Mouse (Mus musculus) naive thymus-derived CD4-positive, alpha-beta T cell, adult 2 months (primary cell): ENCODE results near the gene Chsy1.

ENCODE experiments used
- DNase-seq: peaks from one replicate; pipeline ENCODE4 v3.0.0-alpha.2; 2011; ENCODE audit warnings: low read depth

Chsy1 gene

GRCm38 (mm10) chr7:66214477-66214876 is 105.2 kb downstream of the Chsy1 start:
- no peak for DNase-seq

DNA sequence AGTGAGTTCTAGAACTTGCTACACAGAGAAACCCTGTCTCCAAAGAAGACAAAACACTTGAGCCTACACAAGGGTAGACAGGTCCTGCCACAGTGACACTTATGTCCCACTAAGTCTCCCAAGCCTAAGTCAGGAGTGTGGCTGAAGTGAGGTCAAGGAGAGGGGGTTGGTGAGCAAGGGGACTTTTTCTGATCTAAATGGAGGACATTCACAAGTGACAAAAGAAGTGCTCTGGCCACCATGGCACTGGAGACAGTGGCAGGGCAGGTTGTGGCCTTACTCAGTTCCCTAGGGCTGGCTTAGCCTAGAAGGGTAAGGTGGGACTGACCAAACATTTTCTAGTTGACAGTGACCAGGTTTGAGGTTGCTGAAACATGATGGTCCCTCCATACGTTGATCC is 106.6 kb downstream of the Chsy1 start:
- no peak for DNase-seq

- DNase-seq = no peak
These were observed 107.7 kb downstream of the Chsy1 start for GRCm38 (mm10) chr7:66217011-66217410.

DNA sequence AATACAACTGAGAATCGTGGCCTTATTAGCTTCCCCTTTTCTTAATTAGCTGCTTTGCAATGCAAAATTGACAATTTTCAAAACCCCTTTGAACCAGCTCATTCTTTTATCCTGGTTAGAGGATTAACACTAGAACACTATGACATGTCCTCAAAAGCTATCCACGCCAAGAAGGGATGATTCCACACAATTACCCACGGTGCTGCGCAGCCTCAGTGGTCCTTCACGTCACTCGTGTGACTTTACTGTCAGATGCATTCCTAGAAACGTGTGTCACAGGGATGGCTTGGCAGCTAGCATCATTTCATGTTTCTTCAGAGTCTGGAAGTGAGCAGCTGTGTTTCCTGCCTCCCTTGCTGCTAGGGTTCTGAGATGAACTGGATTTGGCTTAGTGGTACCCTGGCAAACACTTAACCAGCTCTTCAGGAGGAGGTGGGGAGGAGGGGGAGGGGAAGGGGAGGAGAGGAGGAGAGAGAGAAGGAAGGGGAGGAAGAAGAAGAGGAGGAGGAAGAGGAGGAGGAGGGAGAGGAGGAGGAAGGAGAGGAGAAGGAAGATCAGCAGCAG is 108.3 kb downstream of the Chsy1 start:
- no peak for DNase-seq

- DNase-seq = no peak
These were observed 109.1 kb downstream of the Chsy1 start for GRCm38 (mm10) chr7:66218193-66219014.

- no peak for DNase-seq
These were observed 109.9 kb downstream of the Chsy1 start for GRCm38 (mm10) chr7:66219028-66219793.

GRCm38 (mm10) chr7:66219794-66220227 is 110.5 kb downstream of the Chsy1 start:
- no peak for DNase-seq

DNA sequence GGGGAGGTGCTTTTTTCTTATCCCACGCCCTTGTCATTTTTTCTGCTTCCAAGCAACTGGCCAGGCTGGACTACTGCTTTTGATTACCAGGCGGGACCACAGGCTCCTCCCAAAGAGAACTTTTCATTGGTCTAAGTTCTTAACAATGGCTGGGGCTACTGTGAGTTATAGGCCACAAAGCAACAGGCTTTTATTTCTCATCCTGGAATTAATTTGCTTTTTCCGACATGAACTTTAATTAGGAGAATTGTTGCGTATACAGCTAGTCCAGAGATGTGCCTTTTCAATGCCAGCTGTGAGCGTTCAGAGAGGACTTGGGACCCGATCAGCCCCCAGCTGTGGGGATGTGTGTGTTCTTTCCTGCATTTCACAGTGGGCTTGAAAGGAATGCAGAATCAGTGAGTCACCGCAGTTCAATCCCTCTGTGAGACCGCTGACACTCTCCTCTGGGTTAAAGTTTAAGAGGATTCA is 113.3 kb downstream of the Chsy1 start:
- no peak for DNase-seq
